Mouse (Mus musculus) kidney, postnatal 0 days (tissue): ENCODE measurements around the gene Atp6v0b. TPM values are rescaled to one million over a fixed set of nuclear protein-coding genes. Genes with fewer than 3 reads are reported as not detected.

Experiments
- ATAC-seq: fragments of 200-750 bp; cut with Nextera tagmentation; replicated peaks from 2 replicates; pipeline ENCODE4 v1.8.0; 2017; ENCODE audit warnings: low read depth, moderate number of reproducible peaks, moderate TSS enrichment, moderate library complexity; ENCODE audit not compliant: low FRiP score
- DNase-seq: peaks from one replicate; pipeline ENCODE4 v3.0.0-alpha.2; 2016; ENCODE audit warnings: low spot score
- H3K27ac ChIP-seq: fragments of 300-500 bp; sonication (generic); 2 replicates; pipeline ENCODE4 v1.5.1; 2014; ENCODE audit warnings: mild to moderate bottlenecking
- H3K27me3 ChIP-seq: fragments of 300-500 bp; sonication (generic); 2 replicates; pipeline ENCODE4 v1.6.1; 2014; ENCODE audit warnings: low read length, mixed read lengths; ENCODE audit not compliant: insufficient read depth
- H3K36me3 ChIP-seq: fragments of 300-500 bp; sonication (generic); 2 replicates; pipeline ENCODE4 v1.6.1; 2014; ENCODE audit warnings: low read length, mixed read lengths; ENCODE audit not compliant: insufficient read depth
- H3K4me1 ChIP-seq: fragments of 300-500 bp; sonication (generic); replicated peaks from 2 replicates; pipeline ENCODE4 v1.6.1; 2014; ENCODE audit warnings: antibody characterized with exemption, low read length, mixed read lengths; ENCODE audit not compliant: insufficient read depth
- H3K4me2 ChIP-seq: fragments of 300-500 bp; sonication (generic); 2 replicates; pipeline ENCODE4 v1.6.1; 2014; ENCODE audit warnings: mild to moderate bottlenecking, low read length, moderate library complexity, mixed read lengths
- H3K4me3 ChIP-seq: fragments of 300-500 bp; sonication (generic); replicated peaks from 2 replicates; pipeline ENCODE4 v1.5.1; 2014; ENCODE audit warnings: low read depth, low read length
- H3K9ac ChIP-seq: fragments of 300-500 bp; sonication (generic); 2 replicates; pipeline ENCODE4 v1.6.1; 2014; ENCODE audit warnings: low read depth, low read length
- H3K9me3 ChIP-seq: fragments of 300-500 bp; sonication (generic); replicated peaks from 2 replicates; pipeline ENCODE4 v1.6.1; 2016; ENCODE audit warnings: low read length, inconsistent platforms, mixed read lengths
- CTCF ChIP-seq: IDR thresholded peaks from 2 replicates; pipeline ENCODE4 v1.5.1; 2016; ENCODE audit warnings: antibody characterized with exemption, low read depth, mild to moderate bottlenecking, moderate library complexity
- WGBS: fragments of 180-500 bp; shearing (Covaris S2); extraction: QIAGEN DNeasy Blood & Tissue Kit; methylation state at CpG from one replicate; pipeline ENCODE4 v1.1.7; 2014; 5-methylcytosine and 5-hydroxymethylcytosine counted together
- polyA plus RNA-seq: library from polyadenylated mRNA; unstranded; fragments of >200 nt; fragmentation: Nextera tagmentation; extraction: Ambion mirVana; gene quantifications from 2 replicates; pipeline ENCODE4 v1.2.1, GENCODE M21; 2015

The Atp6v0b gene
- polyA plus RNA-seq, 1 experiment from 2014 or later = 374 TPM

DNA sequence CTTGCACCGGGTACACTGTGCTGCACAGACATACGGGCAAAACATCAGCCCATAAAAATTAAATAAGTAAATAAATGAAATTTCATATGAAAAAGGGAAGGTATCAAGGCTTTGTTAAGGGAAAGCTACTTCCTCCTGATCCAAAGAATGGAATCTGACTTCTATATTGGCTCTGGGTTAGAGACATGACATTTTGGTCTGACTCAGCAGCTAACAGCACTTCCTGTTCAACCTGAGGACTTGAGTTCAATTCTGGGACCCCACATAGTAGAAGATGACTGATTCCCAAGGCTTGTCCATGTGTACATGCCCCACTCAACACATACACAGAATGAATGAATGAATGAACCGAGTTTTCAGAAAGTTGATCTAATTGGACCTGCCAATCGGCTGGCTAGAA, 30.7 kb upstream of the Atp6v0b start:
- H3K27ac ChIP-seq = no peak overlapping the region
- no peaks in the 10 kb centered on the region for H3K27me3 ChIP-seq

DNA sequence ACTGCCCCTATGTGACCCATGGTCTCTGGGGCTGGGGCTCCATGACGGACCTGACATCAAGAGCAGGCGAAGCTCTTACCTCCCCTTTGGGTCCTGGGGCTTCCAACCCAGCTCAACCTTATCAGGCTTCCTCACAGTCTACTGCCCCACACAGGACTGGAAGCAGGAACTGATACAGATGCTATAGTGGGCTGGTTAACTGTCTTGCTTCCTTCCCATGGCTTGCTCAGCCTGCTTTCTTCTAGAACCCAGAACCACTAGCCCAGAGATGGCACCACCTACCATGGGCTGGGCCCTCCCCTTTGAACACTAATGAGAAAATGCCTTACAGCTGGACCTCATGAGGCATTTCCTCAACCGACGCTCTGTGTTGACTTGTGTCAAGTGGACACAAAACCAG, 30.3 kb upstream of the Atp6v0b start:
- Histone ChIP-seq H3K4me1 (peaks cover 16% of the 10 kb centered on the region), H3K27ac (no peak overlapping the region), H3K9ac (no peak overlapping the region), H3K4me3 (no peak overlapping the region), H3K27me3 (no peaks in the 10 kb centered on the region), H3K9me3 (no peaks in the 10 kb centered on the region), H3K36me3 (no peaks in the 10 kb centered on the region), H3K4me2 (no peak overlapping the region)
- DNase-seq (no peak), ATAC-seq (no peak)
- 88% methylated on average over 4 of the region's 4 CpGs for WGBS
- no peak for TF ChIP-seq CTCF

More for the DNA sequence above, 30.7 kb upstream of the Atp6v0b start:
- 94% methylated on average over 4 of the region's 4 CpGs for WGBS
- H3K4me3 ChIP-seq = no peak overlapping the region
- no peaks in the 10 kb centered on the region for H3K36me3 ChIP-seq
- DNase-seq = no peak
- no peak overlapping the region for H3K9ac ChIP-seq
- peaks cover 14% of the 10 kb centered on the region for H3K4me1 ChIP-seq
- H3K9me3 ChIP-seq = no peaks in the 10 kb centered on the region
- ATAC-seq = no peak
- TF ChIP-seq CTCF = no peak
- H3K4me2 ChIP-seq = no peak overlapping the region

DNA sequence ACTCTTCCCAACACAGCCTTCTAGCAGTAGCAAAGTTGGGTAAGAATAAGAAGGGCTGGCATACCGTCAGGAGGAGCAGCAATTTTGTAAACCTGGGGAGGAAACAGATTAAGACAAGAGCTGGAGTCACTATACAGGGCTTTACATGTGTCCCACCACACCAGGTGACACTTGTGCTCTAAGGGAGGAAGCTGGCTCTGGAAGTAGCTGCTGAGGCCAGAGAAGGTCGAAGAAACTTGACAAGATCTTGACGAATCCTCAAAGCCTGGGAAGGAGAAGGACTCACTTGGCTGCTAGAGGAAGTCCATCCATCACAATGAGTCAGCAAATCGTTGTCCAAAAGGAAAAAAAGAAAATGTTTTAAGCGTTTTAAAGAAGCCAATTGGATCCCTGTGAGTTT, 29.3 kb upstream of the Atp6v0b start:
- Histone ChIP-seq H3K4me2 (no peak overlapping the region; the same call in 1 of the 2 replicates), H3K27me3 (no peaks in the 10 kb centered on the region), H3K4me1 (peaks cover 16% of the 10 kb centered on the region), H3K9ac (no peak overlapping the region), H3K9me3 (no peaks in the 10 kb centered on the region), H3K36me3 (0 out of 2 replicates have a peak, but pooled peaks cover 4% of the 10 kb centered on the region), H3K27ac (no peak overlapping the region), H3K4me3 (no peak overlapping the region)
- ATAC-seq (no peak), DNase-seq (no peak)
- WGBS = 66% methylated on average over 5 of the region's 5 CpGs
- TF ChIP-seq CTCF = no peak

DNA sequence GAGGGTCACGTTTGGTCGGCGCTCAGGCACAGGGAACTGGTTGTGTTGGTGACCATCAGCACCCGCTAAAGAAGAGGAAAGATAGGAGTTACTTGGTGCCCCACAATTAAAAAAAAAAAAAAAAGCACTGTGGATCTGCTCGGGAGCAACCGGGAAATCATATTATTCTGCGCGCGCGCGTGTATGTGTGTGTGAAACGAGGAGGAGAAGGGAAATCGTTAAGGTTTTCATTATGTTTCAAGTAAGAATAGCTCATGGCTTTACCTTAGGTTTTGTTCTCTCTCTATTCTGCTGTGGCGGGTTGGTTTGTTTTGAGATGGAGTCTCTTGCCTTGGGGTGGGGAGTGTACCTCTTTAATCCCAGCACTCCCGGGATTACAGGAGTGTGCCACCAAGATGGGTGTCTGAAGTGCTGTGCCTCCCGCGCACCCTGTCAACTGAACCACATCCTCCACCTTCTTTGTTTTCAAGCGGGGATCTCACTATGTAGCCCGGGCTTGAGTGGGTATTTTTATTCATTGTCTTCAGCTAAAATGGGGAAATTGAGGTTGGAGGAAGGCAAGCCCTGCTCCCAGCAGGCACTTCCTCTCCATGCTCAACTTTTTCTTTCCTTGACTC, 28.5 kb upstream of the Atp6v0b start:
- H3K4me3 ChIP-seq = peak overlapping the region; percentile 78
- peaks cover 16% of the 10 kb centered on the region for H3K4me1 ChIP-seq
- H3K27me3 ChIP-seq = no peaks in the 10 kb centered on the region
- DNase-seq (peak; percentile 44), ATAC-seq (peak; percentile 34; the same call in 1 of the 2 replicates)
- no peaks in the 10 kb centered on the region for H3K9me3 ChIP-seq
- H3K27ac ChIP-seq = peak overlapping the region; percentile 88; the same call in 1 of the 2 replicates
- H3K4me2 ChIP-seq = peak overlapping the region; percentile 100
- TF ChIP-seq CTCF = no peak
- peaks cover 8% of the 10 kb centered on the region; the same call in 1 of the 2 replicates for H3K36me3 ChIP-seq
- H3K9ac ChIP-seq = peak overlapping the region; percentile 88
- WGBS = 2% methylated on average over 19 of the region's 19 CpGs

DNA sequence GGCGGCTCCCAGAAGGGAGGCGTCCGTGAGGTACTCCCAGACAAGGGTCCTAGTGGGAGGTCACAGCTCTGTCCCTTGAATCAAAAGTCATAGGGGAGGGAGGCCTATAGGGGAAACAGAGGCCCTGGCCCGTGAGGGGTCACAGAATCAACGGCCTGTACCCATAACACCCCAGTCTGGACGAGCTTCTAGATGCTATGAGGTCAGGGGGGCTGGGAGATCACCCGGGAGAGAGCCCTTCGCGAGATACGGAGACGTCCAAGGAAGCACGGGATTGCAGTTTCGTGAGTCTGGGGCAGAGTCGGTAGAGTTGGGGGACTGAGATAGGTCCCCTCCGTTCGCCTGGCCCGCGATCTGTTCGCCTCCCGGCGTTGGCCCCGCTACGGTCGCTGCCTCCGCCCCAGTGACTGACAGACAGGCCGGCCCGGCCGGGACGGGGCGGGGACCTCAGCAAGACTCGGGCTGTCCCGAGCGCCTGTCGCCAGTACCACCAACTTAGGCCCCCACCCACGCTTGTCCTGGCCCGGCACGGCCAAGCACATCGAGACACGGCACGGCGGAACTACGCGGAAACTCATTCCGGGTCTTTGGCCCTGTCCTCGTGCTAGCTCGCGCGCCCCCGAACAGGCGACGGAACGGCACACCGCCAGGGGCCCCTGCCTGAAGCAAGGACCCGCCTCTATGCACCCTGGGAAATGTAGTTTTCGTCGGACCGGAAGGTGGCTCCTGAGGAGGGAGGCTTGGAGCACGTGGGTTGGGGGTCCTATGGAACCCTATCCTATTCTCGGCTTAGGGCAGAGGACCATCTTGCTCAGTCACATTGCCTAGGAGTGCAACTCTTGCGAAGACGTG, 27.7 kb upstream of the Atp6v0b start, which contains the start of gene Ipo13:
Gene Ipo13 (minus strand): TSS at position 409 of the 852 bp plus-strand sequence.
- Histone ChIP-seq H3K4me1 (peaks cover 16% of the 10 kb centered on the region), H3K36me3 (peaks cover 8% of the 10 kb centered on the region; the same call in 1 of the 2 replicates), H3K9me3 (no peaks in the 10 kb centered on the region), H3K9ac (peak within 1 kb of the TSS; percentile 88), H3K27me3 (no peaks in the 10 kb centered on the region), H3K4me3 (peak within 1 kb of the TSS; percentile 78), H3K27ac (peak within 1 kb of the TSS; percentile 88), H3K4me2 (peak within 1 kb of the TSS; percentile 100)
- ATAC-seq (peak; percentile 93), DNase-seq (peak; percentile 95)
- under 1% methylated on average over 54 of the region's 61 CpGs for WGBS
- TF ChIP-seq CTCF = peak; percentile 40

DNA sequence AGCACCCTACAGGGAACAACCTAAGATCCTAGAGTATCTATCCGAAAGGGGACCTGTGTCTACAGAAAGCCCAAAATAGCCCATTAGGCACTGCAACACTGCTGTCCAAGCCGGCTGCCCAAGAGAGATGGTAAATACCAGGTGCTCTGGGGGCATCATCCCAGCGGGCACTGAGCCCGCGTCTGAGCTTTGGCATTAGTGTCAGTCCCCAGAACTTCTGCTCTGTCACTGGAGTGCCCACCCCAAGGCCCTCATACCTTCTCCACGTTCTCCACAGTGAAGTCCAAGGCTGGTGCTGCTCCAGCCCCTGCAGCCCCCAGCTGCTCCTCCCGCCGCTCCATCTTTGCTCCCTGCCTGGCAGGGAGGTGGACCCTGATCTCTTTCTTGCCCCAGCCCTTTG, 26.9 kb upstream of the Atp6v0b start:
- 0 out of 2 replicates have a peak, but pooled peaks have one; percentile 3 for ATAC-seq
- Histone ChIP-seq H3K4me1 (peaks cover 16% of the 10 kb centered on the region), H3K27ac (no peak overlapping the region)

More for the DNA sequence above, 26.9 kb upstream of the Atp6v0b start:
- no peaks in the 10 kb centered on the region for H3K27me3 ChIP-seq
- H3K9ac ChIP-seq = peak overlapping the region; percentile 88
- H3K4me2 ChIP-seq = peak overlapping the region; percentile 100
- H3K36me3 ChIP-seq = peaks cover 8% of the 10 kb centered on the region; the same call in 1 of the 2 replicates
- H3K4me3 ChIP-seq = peak overlapping the region; percentile 78
- 14% methylated on average over 8 of the region's 8 CpGs for WGBS
- no peak for DNase-seq
- TF ChIP-seq CTCF = no peak
- no peaks in the 10 kb centered on the region for H3K9me3 ChIP-seq
